Mouse (Mus musculus) forebrain, embryonic 13.5 days (tissue): ENCODE data around the gene Zswim9. TPM values are rescaled to one million over a fixed set of nuclear protein-coding genes. Genes with fewer than 3 reads are reported as not detected.

ENCODE experiments used
- ATAC-seq: fragments of 200-750 bp; cut with Nextera tagmentation; 2 replicates; pipeline ENCODE4 v1.8.0; 2017
- H3K27ac ChIP-seq: fragments of 300-500 bp; sonication (generic); 2 replicates; pipeline ENCODE4 v1.5.1; 2015; ENCODE audit warnings: inconsistent platforms, mild to moderate bottlenecking, moderate library complexity
- H3K27me3 ChIP-seq: fragments of 300-500 bp; sonication (generic); 2 replicates; pipeline ENCODE4 v1.6.1; 2015; ENCODE audit warnings: mild to moderate bottlenecking, inconsistent platforms
- H3K36me3 ChIP-seq: fragments of 300-500 bp; sonication (generic); 2 replicates; pipeline ENCODE4 v1.6.1; 2015; ENCODE audit warnings: mild to moderate bottlenecking, inconsistent platforms; ENCODE audit not compliant: poor library complexity, severe bottlenecking
- H3K4me1 ChIP-seq: fragments of 300-500 bp; sonication (generic); 2 replicates; pipeline ENCODE4 v1.6.1; 2015; ENCODE audit warnings: inconsistent platforms
- H3K4me2 ChIP-seq: fragments of 300-500 bp; sonication (generic); 2 replicates; pipeline ENCODE4 v1.6.1; 2015; ENCODE audit warnings: inconsistent platforms, mild to moderate bottlenecking, moderate library complexity
- H3K4me3 ChIP-seq: fragments of 300-500 bp; sonication (generic); 2 replicates; pipeline ENCODE4 v1.5.1; 2015; ENCODE audit warnings: mild to moderate bottlenecking, inconsistent platforms
- H3K9ac ChIP-seq: fragments of 300-500 bp; sonication (generic); 2 replicates; pipeline ENCODE4 v1.6.1; 2015; ENCODE audit warnings: mild to moderate bottlenecking, inconsistent platforms
- H3K9me3 ChIP-seq: fragments of 300-500 bp; sonication (generic); replicated peaks from 2 replicates; pipeline ENCODE4 v1.6.1; 2016; ENCODE audit warnings: inconsistent platforms
- WGBS: fragments of 180-500 bp; shearing (Covaris S2); methylation state at CpG from one replicate; pipeline ENCODE4 v1.1.7; 2015; 5-methylcytosine and 5-hydroxymethylcytosine counted together
- polyA plus RNA-seq: library from polyadenylated mRNA; unstranded; fragments of >200 nt; fragmentation: Nextera tagmentation; extraction: Ambion mirVana; gene quantifications from 2 replicates; pipeline ENCODE4 v1.2.1, GENCODE M21; 2015

Zswim9 gene
- polyA plus RNA-seq = 14.5 and 15.8 TPM in 2 replicates

GRCm38 (mm10) chr7:13278308-13278891 lies at the start of gene Zswim9:
Gene Zswim9 (minus strand): TSS chr7:13278721.
- peaks cover 14% of the 10 kb centered on the region for H3K4me1 ChIP-seq
- peak within 1 kb of the TSS; percentile 64 for H3K4me3 ChIP-seq
- no peaks in the 10 kb centered on the region for H3K27me3 ChIP-seq
- under 1% methylated on average over 39 of the region's 39 CpGs for WGBS
- H3K27ac ChIP-seq = peak within 1 kb of the TSS; percentile 84
- H3K4me2 ChIP-seq = peak within 1 kb of the TSS; percentile 75
- peak; percentile 98 for ATAC-seq
- H3K9me3 ChIP-seq = no peaks in the 10 kb centered on the region
- peak within 1 kb of the TSS; percentile 80 for H3K9ac ChIP-seq
- H3K36me3 ChIP-seq = peaks cover 65% of the 10 kb centered on the region

- no peaks in the 10 kb centered on the region for H3K27me3 ChIP-seq
- ATAC-seq = no peak
- no peak within 1 kb of the TSS for H3K4me2 ChIP-seq
- H3K4me1 ChIP-seq = no peaks in the 10 kb centered on the region
- peaks cover under 1% of the 10 kb centered on the region; the same call in 1 of the 2 replicates for H3K36me3 ChIP-seq
- no peak within 1 kb of the TSS for H3K4me3 ChIP-seq
- H3K9me3 ChIP-seq = no peaks in the 10 kb centered on the region
- no peak within 1 kb of the TSS for H3K9ac ChIP-seq
- 86% methylated on average over 2 of the region's 2 CpGs for WGBS
- H3K27ac ChIP-seq = no peak within 1 kb of the TSS
Observed at GRCm38 (mm10) chr7:13324316-13324715, 45.8 kb upstream of the Zswim9 start, which contains the start of gene Pla2g4c. Gene Pla2g4c (plus strand): TSS chr7:13324655.

- Histone ChIP-seq H3K27me3 (no peaks in the 10 kb centered on the region), H3K9ac (no peak overlapping the region), H3K36me3 (no peaks in the 10 kb centered on the region), H3K4me2 (no peak overlapping the region), H3K9me3 (no peaks in the 10 kb centered on the region), H3K27ac (no peak overlapping the region), H3K4me1 (no peaks in the 10 kb centered on the region), H3K4me3 (no peak overlapping the region)
- WGBS = 88% methylated on average over 3 of the region's 3 CpGs
- ATAC-seq = no peak
Observed at GRCm38 (mm10) chr7:13321424-13321823, 42.9 kb upstream of the Zswim9 start.

- H3K4me3 ChIP-seq = no peak overlapping the region
- no peak for ATAC-seq
- WGBS = 85% methylated on average over 5 of the region's 5 CpGs
- H3K9me3 ChIP-seq = no peaks in the 10 kb centered on the region
- no peak overlapping the region for H3K9ac ChIP-seq
- peaks cover 52% of the 10 kb centered on the region for H3K36me3 ChIP-seq
- no peaks in the 10 kb centered on the region for H3K27me3 ChIP-seq
- no peak overlapping the region for H3K27ac ChIP-seq
- no peak overlapping the region for H3K4me2 ChIP-seq
- H3K4me1 ChIP-seq = no peaks in the 10 kb centered on the region
Observed at GRCm38 (mm10) chr7:13314095-13314597, 35.6 kb upstream of the Zswim9 start.

- ATAC-seq = no peak
- Histone ChIP-seq H3K36me3 (peaks cover 79% of the 10 kb centered on the region), H3K27ac (no peak overlapping the region), H3K9me3 (no peaks in the 10 kb centered on the region), H3K9ac (no peak overlapping the region), H3K4me3 (no peak overlapping the region), H3K4me2 (no peak overlapping the region), H3K27me3 (no peaks in the 10 kb centered on the region), H3K4me1 (no peaks in the 10 kb centered on the region)
- 98% methylated on average over 4 of the region's 4 CpGs for WGBS
Observed at GRCm38 (mm10) chr7:13311401-13311800, 32.9 kb upstream of the Zswim9 start.

- Histone ChIP-seq H3K4me2 (no peak overlapping the region), H3K27me3 (no peaks in the 10 kb centered on the region), H3K27ac (no peak overlapping the region), H3K9ac (no peak overlapping the region), H3K4me3 (no peak overlapping the region), H3K4me1 (no peaks in the 10 kb centered on the region), H3K36me3 (peaks cover 87% of the 10 kb centered on the region), H3K9me3 (no peaks in the 10 kb centered on the region)
- ATAC-seq = no peak
- WGBS = 94% methylated on average over 6 of the region's 6 CpGs
Observed at GRCm38 (mm10) chr7:13310493-13311199, 32.1 kb upstream of the Zswim9 start.

GRCm38 (mm10) chr7:13309407-13309806 lies 30.9 kb upstream of the Zswim9 start:
- Histone ChIP-seq H3K27me3 (no peaks in the 10 kb centered on the region), H3K9me3 (no peaks in the 10 kb centered on the region), H3K36me3 (peaks cover 99% of the 10 kb centered on the region), H3K27ac (no peak overlapping the region), H3K4me1 (no peaks in the 10 kb centered on the region), H3K9ac (no peak overlapping the region), H3K4me3 (no peak overlapping the region), H3K4me2 (no peak overlapping the region)
- 90% methylated on average over 2 of the region's 2 CpGs for WGBS
- no peak for ATAC-seq

- Histone ChIP-seq H3K4me3 (no peak overlapping the region), H3K4me2 (no peak overlapping the region), H3K36me3 (peaks cover 97% of the 10 kb centered on the region), H3K4me1 (no peaks in the 10 kb centered on the region), H3K9me3 (no peaks in the 10 kb centered on the region), H3K9ac (no peak overlapping the region), H3K27me3 (no peaks in the 10 kb centered on the region), H3K27ac (no peak overlapping the region)
- no peak for ATAC-seq
Observed at GRCm38 (mm10) chr7:13303372-13303771, 24.9 kb upstream of the Zswim9 start.

GRCm38 (mm10) chr7:13302780-13303179 lies 24.3 kb upstream of the Zswim9 start:
- no peaks in the 10 kb centered on the region for H3K4me1 ChIP-seq
- H3K9me3 ChIP-seq = no peaks in the 10 kb centered on the region
- WGBS = 70% methylated on average over 2 of the region's 2 CpGs
- H3K27ac ChIP-seq = no peak overlapping the region
- no peak overlapping the region for H3K9ac ChIP-seq
- no peak for ATAC-seq
- no peaks in the 10 kb centered on the region for H3K27me3 ChIP-seq
- no peak overlapping the region for H3K4me2 ChIP-seq
- H3K4me3 ChIP-seq = no peak overlapping the region
- H3K36me3 ChIP-seq = peaks cover 97% of the 10 kb centered on the region

DNA sequence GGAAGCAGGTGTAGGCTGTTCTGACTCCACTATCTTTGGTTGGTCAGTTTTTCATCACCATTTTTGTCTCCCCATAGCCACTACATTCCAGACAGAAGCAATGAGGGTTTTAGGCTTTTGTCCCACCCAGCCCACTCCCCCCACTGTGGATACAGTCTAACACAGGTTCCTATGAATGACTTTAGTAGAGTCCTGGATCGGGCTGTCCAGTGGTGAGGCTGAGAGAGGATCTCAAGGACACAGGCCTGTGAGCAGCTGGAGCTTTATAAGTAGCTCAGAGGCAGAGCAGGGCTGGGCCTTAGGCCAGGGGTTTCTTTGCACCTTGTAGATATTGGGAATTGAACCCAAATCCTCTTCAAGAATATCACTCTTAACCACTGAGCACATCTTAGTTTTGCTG lies 23.1 kb upstream of the Zswim9 start:
- no peaks in the 10 kb centered on the region for H3K4me1 ChIP-seq
- no peaks in the 10 kb centered on the region for H3K27me3 ChIP-seq
- no peaks in the 10 kb centered on the region for H3K9me3 ChIP-seq
- no peak overlapping the region for H3K9ac ChIP-seq
- H3K4me3 ChIP-seq = no peak overlapping the region
- 89% methylated on average over 1 of the region's 1 CpGs for WGBS
- H3K36me3 ChIP-seq = peaks cover 98% of the 10 kb centered on the region
- H3K27ac ChIP-seq = no peak overlapping the region
- no peak overlapping the region for H3K4me2 ChIP-seq
- no peak for ATAC-seq

GRCm38 (mm10) chr7:13298821-13299220 lies 20.3 kb upstream of the Zswim9 start:
- no peak for ATAC-seq
- H3K9me3 ChIP-seq = no peaks in the 10 kb centered on the region
- no peak overlapping the region for H3K4me2 ChIP-seq
- no peak overlapping the region for H3K27ac ChIP-seq
- H3K27me3 ChIP-seq = no peaks in the 10 kb centered on the region
- no peaks in the 10 kb centered on the region for H3K4me1 ChIP-seq
- no peak overlapping the region for H3K4me3 ChIP-seq
- WGBS = 95% methylated on average over 5 of the region's 5 CpGs
- H3K9ac ChIP-seq = no peak overlapping the region
- H3K36me3 ChIP-seq = peaks cover 99% of the 10 kb centered on the region

DNA sequence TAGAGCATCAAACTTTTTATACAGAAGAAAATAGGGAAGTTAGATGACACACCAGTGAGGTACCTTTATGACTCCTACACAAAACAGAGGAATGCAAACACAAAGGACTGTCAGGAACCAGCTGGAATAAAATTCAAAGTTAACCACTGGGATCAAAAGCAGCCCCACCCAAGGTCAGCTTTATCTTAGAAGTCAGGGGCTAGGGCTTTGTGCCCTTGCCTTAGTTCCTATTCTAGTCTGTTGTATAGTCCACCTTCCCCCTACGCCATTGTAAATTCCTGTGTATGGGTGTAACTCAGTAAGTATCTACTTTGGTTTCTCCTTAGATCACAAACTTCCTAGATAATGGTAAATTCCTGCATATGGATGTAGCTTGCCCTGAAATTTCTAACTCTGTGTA lies 19.1 kb upstream of the Zswim9 start:
- H3K4me1 ChIP-seq = no peaks in the 10 kb centered on the region
- H3K27ac ChIP-seq = no peak overlapping the region
- no peak overlapping the region for H3K4me2 ChIP-seq
- 97% methylated on average over 1 of the region's 1 CpGs for WGBS
- H3K27me3 ChIP-seq = no peaks in the 10 kb centered on the region
- no peaks in the 10 kb centered on the region for H3K9me3 ChIP-seq
- H3K4me3 ChIP-seq = no peak overlapping the region
- no peak for ATAC-seq
- H3K9ac ChIP-seq = no peak overlapping the region
- peaks cover 99% of the 10 kb centered on the region for H3K36me3 ChIP-seq
